ENCODE assay signal across 7 mouse cellular contexts in the genomic region with DNA sequence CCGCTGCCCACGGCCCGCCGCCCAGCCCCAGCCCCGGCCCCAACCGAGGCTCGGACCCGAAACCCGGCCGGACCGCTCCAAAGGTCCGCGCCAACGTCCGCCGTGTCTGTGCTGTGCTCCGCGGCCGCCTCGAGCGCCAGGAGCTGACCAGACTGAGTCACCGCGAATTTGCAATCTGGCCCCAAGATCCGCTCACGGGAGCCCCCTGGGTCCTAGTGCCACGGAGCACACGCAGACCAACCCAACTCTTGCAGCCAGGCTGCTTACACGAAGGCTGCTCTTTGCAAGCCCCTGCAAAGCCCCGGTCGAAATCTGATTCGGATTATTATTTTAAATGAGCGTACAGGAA. TPM values are rescaled to one million over a fixed set of nuclear protein-coding genes. Genes with fewer than 3 reads are reported as not detected.
DNase-seq lines count a peak whose midpoint lies in the region; ATAC-seq and TF ChIP-seq lines count a peak whose summit lies in the region.

No protein-coding gene starts in this region.

- peak overlapping the region; percentile 82 for H3K4me3 ChIP-seq in embryonic facial prominence, embryonic 11.5 days (ENCODE audit: low read depth, low read length)
- peak overlapping the region; percentile 85 for H3K4me3 ChIP-seq in kidney, adult 2 months (ENCODE audit: insufficient read depth, low read depth, low read length)
- peak overlapping the region; percentile 81 for H3K4me3 ChIP-seq in limb, embryonic 12.5 days (replicated peaks)
- peak overlapping the region; percentile 90 for H3K4me3 ChIP-seq in midbrain, embryonic 15.5 days
- H3K4me3 ChIP-seq in spleen, adult 2 months (ENCODE audit: extremely low read depth, insufficient read depth, insufficient read length) = peak overlapping the region; percentile 97

- no peaks in the 10 kb centered on the region; the same call in 1 of the 2 replicates for H3K36me3 ChIP-seq in embryonic facial prominence, embryonic 11.5 days (replicated peaks; ENCODE audit: control insufficient read depth, insufficient read depth, low read depth, low read length)
- H3K36me3 ChIP-seq in kidney, adult 2 months (ENCODE audit: control insufficient read depth, insufficient read depth, low read length) = no peaks in the 10 kb centered on the region
- H3K36me3 ChIP-seq in limb, embryonic 12.5 days = peaks cover 29% of the 10 kb centered on the region
- H3K36me3 ChIP-seq in midbrain, embryonic 15.5 days (replicated peaks) = no peaks in the 10 kb centered on the region
- peaks cover 4% of the 10 kb centered on the region for H3K36me3 ChIP-seq in spleen, adult 2 months (ENCODE audit: control insufficient read depth, insufficient read depth, low read length)

- peak; percentile 94 for DNase-seq in adrenal gland, postnatal 14 days
- peak; percentile 94 for DNase-seq in embryonic facial prominence, embryonic 11.5 days (ENCODE audit: low spot score)
- DNase-seq in heart, adult 18-20 months = peak; percentile 89 to 91
- peak; percentile 90 for DNase-seq in kidney, adult 2 months
- DNase-seq in spleen, adult 2 months (ENCODE audit: low read depth in 1 of 2, low spot score in 2 of 2) = peak; percentile 37 to 79

- WGBS in embryonic facial prominence, embryonic 11.5 days = under 1% methylated on average over 32 of the region's 32 CpGs
- WGBS in kidney, adult 2 months = under 1% methylated on average over 32 of the region's 32 CpGs
- under 1% methylated on average over 32 of the region's 32 CpGs for WGBS in limb, embryonic 12.5 days
- WGBS in midbrain, embryonic 15.5 days = under 1% methylated on average over 32 of the region's 32 CpGs
- WGBS in spleen, adult 2 months = under 1% methylated on average over 32 of the region's 32 CpGs

- H3K4me1 ChIP-seq in embryonic facial prominence, embryonic 11.5 days (ENCODE audit: control insufficient read depth, insufficient read depth, low read length) = no peaks in the 10 kb centered on the region
- peaks cover 18% of the 10 kb centered on the region for H3K4me1 ChIP-seq in kidney, adult 2 months (ENCODE audit: control insufficient read depth, insufficient read depth, low read length)
- peaks cover 27% of the 10 kb centered on the region for H3K4me1 ChIP-seq in limb, embryonic 12.5 days (replicated peaks)
- H3K4me1 ChIP-seq in midbrain, embryonic 15.5 days = peaks cover 38% of the 10 kb centered on the region
- H3K4me1 ChIP-seq in spleen, adult 2 months (ENCODE audit: control insufficient read depth, insufficient read depth, insufficient read length) = peaks cover 8% of the 10 kb centered on the region; the same call in 1 of the 2 replicates

- ATAC-seq in embryonic facial prominence, embryonic 11.5 days (replicated peaks; ENCODE audit: insufficient number of reproducible peaks, low FRiP score, low TSS enrichment, low read depth) = peak; percentile 89
- ATAC-seq in limb, embryonic 12.5 days (ENCODE audit: insufficient number of reproducible peaks, insufficient read depth, low FRiP score, low TSS enrichment, low read depth) = peak; percentile 79
- ATAC-seq in midbrain, embryonic 15.5 days (replicated peaks) = peak; percentile 84

- TF ChIP-seq POLR2A in kidney, adult 2 months (IDR thresholded peaks at IDR 0.05; ENCODE audit: low read depth, low read length) = no peak
- TF ChIP-seq POLR2A in spleen, adult 2 months (IDR thresholded peaks at IDR 0.05; ENCODE audit: low read depth, low read length) = no peak; the same call in 1 of the 2 replicates

- peak overlapping the region; percentile 91 for H3K4me2 ChIP-seq in embryonic facial prominence, embryonic 11.5 days (ENCODE audit: low read depth, low read length)
- peak overlapping the region; percentile 84 for H3K4me2 ChIP-seq in limb, embryonic 12.5 days
- H3K4me2 ChIP-seq in midbrain, embryonic 15.5 days = peak overlapping the region; percentile 94

- peak overlapping the region; percentile 96 for H3K27ac ChIP-seq in embryonic facial prominence, embryonic 11.5 days (replicated peaks; ENCODE audit: low read depth, low read length)
- H3K27ac ChIP-seq in kidney, adult 2 months (ENCODE audit: insufficient read depth, low read depth, low read length) = peak overlapping the region; percentile 73
- H3K27ac ChIP-seq in limb, embryonic 12.5 days = peak overlapping the region; percentile 98
- peak overlapping the region; percentile 90 for H3K27ac ChIP-seq in midbrain, embryonic 15.5 days
- H3K27ac ChIP-seq in spleen, adult 2 months (ENCODE audit: insufficient read depth, low read length) = peak overlapping the region; percentile 89

- no peak for TF ChIP-seq CTCF in kidney, adult 2 months (conservative IDR thresholded peaks at IDR 0.05; ENCODE audit: insufficient read depth, insufficient read length, low read depth, low read length)
- TF ChIP-seq CTCF in spleen, adult 2 months (IDR thresholded peaks at IDR 0.05; ENCODE audit: extremely low read depth, insufficient read depth, insufficient read length, insufficient replicate concordance) = no peak

- H3K27me3 ChIP-seq in embryonic facial prominence, embryonic 11.5 days (ENCODE audit: control insufficient read depth, insufficient read depth, low read length) = no peaks in the 10 kb centered on the region
- H3K27me3 ChIP-seq in kidney, adult 2 months (replicated peaks; ENCODE audit: control insufficient read depth, insufficient read depth, low read length) = no peaks in the 10 kb centered on the region
- no peaks in the 10 kb centered on the region for H3K27me3 ChIP-seq in limb, embryonic 12.5 days
- no peaks in the 10 kb centered on the region for H3K27me3 ChIP-seq in midbrain, embryonic 15.5 days (replicated peaks)
- no peaks in the 10 kb centered on the region for H3K27me3 ChIP-seq in spleen, adult 2 months (ENCODE audit: control insufficient read depth, insufficient read depth, low read length)

- H3K9ac ChIP-seq in embryonic facial prominence, embryonic 11.5 days (replicated peaks; ENCODE audit: low read length) = peak overlapping the region; percentile 88
- peak overlapping the region; percentile 87 for H3K9ac ChIP-seq in limb, embryonic 12.5 days (replicated peaks)
- peak overlapping the region; percentile 79 for H3K9ac ChIP-seq in midbrain, embryonic 15.5 days

- no peaks in the 10 kb centered on the region for H3K9me3 ChIP-seq in embryonic facial prominence, embryonic 11.5 days (replicated peaks; ENCODE audit: control insufficient read depth, low read length)
- H3K9me3 ChIP-seq in limb, embryonic 12.5 days = no peaks in the 10 kb centered on the region
- H3K9me3 ChIP-seq in midbrain, embryonic 15.5 days = no peaks in the 10 kb centered on the region

RNA-seq across cellular contexts. Expression of a gene that starts 35.3 kb away (rescaled TPM):
- total RNA-seq in adrenal gland, postnatal 14 days (2021) = 112 and 119 TPM in 2 replicates
- 61.5 and 65.2 TPM in 2 replicates for polyA plus RNA-seq in embryonic facial prominence, embryonic 11.5 days (2014; fragmentation: Nextera tagmentation; extraction: Ambion mirVana)
- total RNA-seq in heart, adult 18-20 months (2021) = 10 to 100 TPM; 59.2 to 70.0 TPM
- 25.0 and 27.0 TPM in 2 replicates for polyA plus RNA-seq in kidney, adult 2 months (2012; rRNA removed)
- 77.0 and 77.6 TPM in 2 replicates for polyA plus RNA-seq in limb, embryonic 12.5 days (2016; fragmentation: Nextera tagmentation; extraction: Ambion mirVana)
- polyA plus RNA-seq in midbrain, embryonic 15.5 days (2015; fragmentation: Nextera tagmentation; extraction: Ambion mirVana) = 51.3 and 53.9 TPM in 2 replicates
- 13.5 and 15.2 TPM in 2 replicates for polyA plus RNA-seq in spleen, adult 2 months (2012; rRNA removed)

Comparison
In these comparisons a context has a peak if more than half of its experiments do, and no peak if none do; other contexts are left out.
1. Peak in every context shown above with its lines: DNase-seq, ATAC-seq, H3K4me3 ChIP-seq and H3K27ac ChIP-seq.